Mouse (Mus musculus): ENCODE measurements around the gene Lep.

DNA sequence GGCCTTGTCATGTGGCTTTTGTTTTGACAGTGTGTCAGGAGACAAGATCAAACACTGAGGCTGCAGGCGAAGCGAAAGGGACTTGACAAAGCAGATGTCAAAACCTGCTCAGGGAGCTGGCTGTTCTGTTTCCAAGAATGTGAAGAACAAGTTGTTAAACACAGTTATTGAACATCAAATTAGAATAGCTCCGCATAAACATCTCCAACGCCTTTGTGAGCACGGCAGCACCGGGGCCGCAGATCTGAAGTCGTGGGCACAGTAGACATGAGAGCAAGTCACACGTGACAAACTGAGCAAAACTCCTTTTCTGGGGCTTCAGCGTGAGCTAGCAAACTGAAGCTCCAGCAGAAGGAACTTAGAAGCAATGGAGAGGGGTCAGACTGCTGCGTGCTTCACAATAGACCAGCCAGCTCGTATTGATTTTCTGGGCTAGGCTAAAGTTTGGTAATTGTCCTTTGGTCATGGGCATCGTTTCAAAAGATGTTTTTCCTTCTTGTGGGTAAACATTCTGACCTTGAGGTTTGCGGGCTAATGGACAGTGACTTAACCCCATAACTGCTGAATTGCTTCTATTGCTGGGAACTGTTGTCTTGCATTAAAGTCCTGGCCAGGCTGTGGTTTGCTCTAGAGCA, 39.6 kb downstream of the Lep start:
- TF ChIP-seq POLR2A (IDR thresholded peaks at IDR 0.05; ENCODE audit: borderline replicate concordance, low read depth, low read length) = no peak
- TF ChIP-seq CTCF (IDR thresholded peaks at IDR 0.05; ENCODE audit: low read depth, low read length) = no peak
